Mouse (Mus musculus): ENCODE results near the gene Sugt1.

The Sugt1 gene

GRCm38 (mm10) chr14:79677108-79677753 is 89.7 kb downstream of the Sugt1 start:
- in situ Hi-C loops (cut with MseI, MboI), result no loop called here

GRCm38 (mm10) chr14:79677891-79678687 is 90.6 kb downstream of the Sugt1 start:
- in situ Hi-C loops (cut with MseI, MboI), result no loop called here

DNA sequence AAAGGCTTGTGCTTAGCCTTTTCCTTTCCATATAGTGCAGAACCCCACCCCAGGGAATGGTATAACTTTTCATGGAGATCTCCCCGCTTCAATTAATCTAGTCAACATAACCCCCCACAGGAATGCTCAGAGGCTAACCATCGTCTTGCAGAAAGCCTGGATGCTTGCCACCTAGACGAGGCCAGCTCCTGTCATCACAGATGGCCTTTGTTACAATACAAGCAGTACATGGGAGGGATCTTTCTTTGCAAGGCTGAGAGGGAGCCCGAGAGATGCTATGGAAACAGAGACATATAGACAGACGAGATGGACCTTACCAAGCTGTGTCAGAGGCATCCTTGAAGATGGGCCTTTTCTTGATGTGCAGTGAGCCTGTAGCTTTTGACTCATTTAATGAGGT is 93.2 kb downstream of the Sugt1 start:
- in situ Hi-C loops (cut with MseI, MboI), result no loop called here
